Mouse (Mus musculus) G1E (cell line): ENCODE results near the gene Itgad.

Source experiments
- CTCF ChIP-seq: IDR thresholded peaks from 2 replicates; pipeline ENCODE4 v1.5.1; 2012; ENCODE audit warnings: low read depth, low read length, inconsistent platforms, mixed read lengths
- GATA1 ChIP-seq: IDR thresholded peaks from 2 replicates; pipeline ENCODE4 v1.6.1; 2012; ENCODE audit warnings: borderline replicate concordance, low read length, inconsistent platforms, mixed read lengths

- TF ChIP-seq GATA1 (no peak), CTCF (no peak)
These were observed 24.2 kb downstream of the Itgad start for GRCm38 (mm10) chr7:128178385-128178784.
